Comparison of ENCODE assay signal across 8 mouse cellular contexts in the genomic region with DNA sequence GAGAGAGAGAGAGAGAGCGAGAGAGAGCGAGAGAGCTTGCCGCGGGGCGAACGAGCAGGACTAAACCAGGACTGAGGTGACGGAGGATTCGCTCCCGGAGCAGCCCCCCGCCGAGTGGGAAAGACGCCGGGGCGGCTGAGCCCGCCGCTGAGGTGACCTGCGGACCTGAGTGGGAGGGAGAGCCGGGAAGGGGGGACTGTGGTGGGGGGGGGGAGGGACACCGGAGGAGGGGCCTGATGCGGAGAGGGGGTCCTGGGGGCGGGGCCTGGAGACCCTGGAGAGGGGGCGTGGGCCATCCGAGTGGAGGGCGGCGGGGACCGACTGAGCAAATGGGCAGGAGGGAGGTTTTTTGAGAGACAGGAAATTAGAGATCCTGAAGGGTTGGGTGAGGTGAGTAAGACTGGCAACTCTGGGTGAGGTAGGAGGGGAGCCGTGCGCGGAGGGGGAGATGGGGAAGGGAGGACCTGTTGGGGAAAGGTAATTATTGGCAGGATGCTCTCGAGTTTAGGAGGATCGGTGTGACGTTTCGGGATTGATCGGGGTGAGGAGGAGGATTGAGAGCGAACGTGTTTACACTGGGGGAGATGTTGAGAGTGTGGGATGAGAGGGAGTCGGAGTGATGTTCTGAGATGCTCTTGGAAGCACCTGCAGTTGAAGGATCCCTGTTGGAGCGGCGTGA. TPM values are rescaled to one million over a fixed set of nuclear protein-coding genes. Genes with fewer than 3 reads are reported as not detected.
DNase-seq lines count a peak whose midpoint lies in the region; ATAC-seq lines count a peak whose summit lies in the region.

No protein-coding gene starts in this region.

- no peaks in the 10 kb centered on the region for H3K9me3 ChIP-seq in forebrain, embryonic 10.5 days
- H3K9me3 ChIP-seq in intestine, embryonic 15.5 days = no peaks in the 10 kb centered on the region
- no peaks in the 10 kb centered on the region for H3K9me3 ChIP-seq in liver, embryonic 13.5 days (replicated peaks)
- no peaks in the 10 kb centered on the region for H3K9me3 ChIP-seq in neural tube, embryonic 12.5 days

- under 1% methylated on average over 36 of the region's 39 CpGs for WGBS in forebrain, embryonic 10.5 days
- WGBS in intestine, embryonic 15.5 days = under 1% methylated on average over 37 of the region's 39 CpGs
- under 1% methylated on average over 39 of the region's 39 CpGs for whole genome bisulfite sequencing in liver, embryonic 13.5 days (ENCODE audit: insufficient replicate concordance)
- under 1% methylated on average over 38 of the region's 39 CpGs for WGBS in neural tube, embryonic 12.5 days

- peak overlapping the region; percentile 76 for H3K4me2 ChIP-seq in intestine, embryonic 15.5 days (replicated peaks)
- H3K4me2 ChIP-seq in liver, embryonic 13.5 days = peak overlapping the region; percentile 85
- peak overlapping the region; percentile 66 for H3K4me2 ChIP-seq in neural tube, embryonic 12.5 days (replicated peaks)

- H3K36me3 ChIP-seq in forebrain, embryonic 10.5 days (replicated peaks) = peaks cover 31% of the 10 kb centered on the region
- peaks cover 4% of the 10 kb centered on the region for H3K36me3 ChIP-seq in intestine, embryonic 15.5 days
- H3K36me3 ChIP-seq in liver, embryonic 13.5 days = peaks cover 28% of the 10 kb centered on the region
- peaks cover 16% of the 10 kb centered on the region for H3K36me3 ChIP-seq in neural tube, embryonic 12.5 days

- H3K27me3 ChIP-seq in forebrain, embryonic 10.5 days (ENCODE audit: poor library complexity, severe bottlenecking) = peaks cover 4% of the 10 kb centered on the region; the same call in 1 of the 2 replicates
- no peaks in the 10 kb centered on the region for H3K27me3 ChIP-seq in intestine, embryonic 15.5 days (replicated peaks)
- no peaks in the 10 kb centered on the region for H3K27me3 ChIP-seq in liver, embryonic 13.5 days
- H3K27me3 ChIP-seq in neural tube, embryonic 12.5 days (replicated peaks) = no peaks in the 10 kb centered on the region

- peak; percentile 77 for ATAC-seq in intestine, embryonic 15.5 days
- ATAC-seq in liver, embryonic 13.5 days (ENCODE audit: low read depth) = peak; percentile 52
- ATAC-seq in neural tube, embryonic 12.5 days (ENCODE audit: low FRiP score, low read depth) = peak; percentile 78

- peak overlapping the region; percentile 94 for H3K27ac ChIP-seq in forebrain, embryonic 10.5 days
- peak overlapping the region; percentile 89 for H3K27ac ChIP-seq in intestine, embryonic 15.5 days
- peak overlapping the region; percentile 86 for H3K27ac ChIP-seq in liver, embryonic 13.5 days
- H3K27ac ChIP-seq in neural tube, embryonic 12.5 days = peak overlapping the region; percentile 81

- H3K9ac ChIP-seq in intestine, embryonic 15.5 days = peak overlapping the region; percentile 77
- H3K9ac ChIP-seq in liver, embryonic 13.5 days = peak overlapping the region; percentile 89
- peak overlapping the region; percentile 74 for H3K9ac ChIP-seq in neural tube, embryonic 12.5 days

- H3K4me3 ChIP-seq in forebrain, embryonic 10.5 days = peak overlapping the region; percentile 72
- peak overlapping the region; percentile 76 for H3K4me3 ChIP-seq in intestine, embryonic 15.5 days (replicated peaks)
- H3K4me3 ChIP-seq in liver, embryonic 13.5 days (replicated peaks) = peak overlapping the region; percentile 79
- peak overlapping the region; percentile 64 for H3K4me3 ChIP-seq in neural tube, embryonic 12.5 days

- peaks cover 22% of the 10 kb centered on the region for H3K4me1 ChIP-seq in forebrain, embryonic 10.5 days
- peaks cover 9% of the 10 kb centered on the region; the same call in 1 of the 2 replicates for H3K4me1 ChIP-seq in intestine, embryonic 15.5 days (replicated peaks)
- H3K4me1 ChIP-seq in liver, embryonic 13.5 days (replicated peaks) = peaks cover 22% of the 10 kb centered on the region
- H3K4me1 ChIP-seq in neural tube, embryonic 12.5 days = peaks cover 15% of the 10 kb centered on the region; the same call in 1 of the 2 replicates

- peak; percentile 40 for DNase-seq in kidney, adult 9 months
- DNase-seq in kidney, postnatal 36 days = no peak
- DNase-seq in R1 (ENCODE audit: low read depth, low spot score) = peak; percentile 89
- DNase-seq in forebrain, embryonic 10.5 days (ENCODE audit: extremely low spot score, low spot score) = peak; percentile 82
- peak; percentile 27 for DNase-seq in liver, embryonic 13.5 days
- no peak for DNase-seq in natural killer cell, adult 2 months (ENCODE audit: low spot score in 2 of 2)

RNA-seq across cellular contexts. Expression of gene Wipf2, which starts 0.5 kb away (rescaled TPM):
- polyA plus RNA-seq in forebrain, embryonic 10.5 days (2016; fragmentation: Nextera tagmentation; extraction: Ambion mirVana) = 4.5 and 4.7 TPM in 2 replicates
- polyA plus RNA-seq in intestine, embryonic 15.5 days (2015; fragmentation: Nextera tagmentation; extraction: Ambion mirVana) = 3.7 and 4.2 TPM in 2 replicates
- 1.3 TPM in 2 replicates for polyA plus RNA-seq in liver, embryonic 13.5 days (2015; fragmentation: Nextera tagmentation; extraction: Ambion mirVana)
- polyA plus RNA-seq in neural tube, embryonic 12.5 days (2016; fragmentation: Nextera tagmentation; extraction: Ambion mirVana) = 4.2 and 5.4 TPM in 2 replicates

RNA-seq across cellular contexts. Expression of gene Rapgefl1, which starts 27.3 kb away (rescaled TPM):
- polyA plus RNA-seq in forebrain, embryonic 10.5 days (2016; fragmentation: Nextera tagmentation; extraction: Ambion mirVana) = 1.00 and 1.2 TPM in 2 replicates
- polyA plus RNA-seq in intestine, embryonic 15.5 days (2015; fragmentation: Nextera tagmentation; extraction: Ambion mirVana) = 1.1 and 1.2 TPM in 2 replicates
- 0.20 and 0.23 TPM in 2 replicates for polyA plus RNA-seq in liver, embryonic 13.5 days (2015; fragmentation: Nextera tagmentation; extraction: Ambion mirVana)
- 4.4 and 4.7 TPM in 2 replicates for polyA plus RNA-seq in neural tube, embryonic 12.5 days (2016; fragmentation: Nextera tagmentation; extraction: Ambion mirVana)

RNA-seq across cellular contexts. Expression of gene Cdc6, which starts 43.7 kb away (rescaled TPM):
- 68.7 and 75.8 TPM in 2 replicates for polyA plus RNA-seq in forebrain, embryonic 10.5 days (2016; fragmentation: Nextera tagmentation; extraction: Ambion mirVana)
- polyA plus RNA-seq in intestine, embryonic 15.5 days (2015; fragmentation: Nextera tagmentation; extraction: Ambion mirVana) = 24.0 and 26.7 TPM in 2 replicates
- 69.1 and 79.8 TPM in 2 replicates for polyA plus RNA-seq in liver, embryonic 13.5 days (2015; fragmentation: Nextera tagmentation; extraction: Ambion mirVana)
- 18.4 and 19.2 TPM in 2 replicates for polyA plus RNA-seq in neural tube, embryonic 12.5 days (2016; fragmentation: Nextera tagmentation; extraction: Ambion mirVana)

RNA-seq across cellular contexts. Expression of gene Casc3, which starts 59.2 kb away (rescaled TPM):
- 45.7 and 49.7 TPM in 2 replicates for polyA plus RNA-seq in forebrain, embryonic 10.5 days (2016; fragmentation: Nextera tagmentation; extraction: Ambion mirVana)
- 28.2 and 29.8 TPM in 2 replicates for polyA plus RNA-seq in intestine, embryonic 15.5 days (2015; fragmentation: Nextera tagmentation; extraction: Ambion mirVana)
- 13.3 and 16.1 TPM in 2 replicates for polyA plus RNA-seq in liver, embryonic 13.5 days (2015; fragmentation: Nextera tagmentation; extraction: Ambion mirVana)
- polyA plus RNA-seq in neural tube, embryonic 12.5 days (2016; fragmentation: Nextera tagmentation; extraction: Ambion mirVana) = 65.1 and 68.5 TPM in 2 replicates

Comparison
In these comparisons a context has a peak if more than half of its experiments do, and no peak if none do; other contexts are left out.
1. DNase-seq: peak in kidney, adult 9 months (single experiment), R1 (single experiment), forebrain, embryonic 10.5 days (single experiment) and liver, embryonic 13.5 days (single experiment); none in kidney, postnatal 36 days (0 of 2) and natural killer cell, adult 2 months (0 of 2).
2. Peak in every context shown above with its lines, with median percentiles within 50 percentile points of each other: H3K27ac ChIP-seq, H3K4me3 ChIP-seq, ATAC-seq, H3K4me2 ChIP-seq and H3K9ac ChIP-seq.